Mouse (Mus musculus): Measurements from ENCODE around the gene Hist1h1a. TPM values are rescaled to one million over a fixed set of nuclear protein-coding genes. Genes with fewer than 3 reads are reported as not detected.
"Not testable (repeated sequence)": the region's sequence is repeated elsewhere in the genome, so short reads cannot be mapped to it uniquely, and the experiment has no call there.

Gene Hist1h1a
- polyA plus RNA-seq, 1 experiment from 2014 or later = 0.76 TPM

DNA sequence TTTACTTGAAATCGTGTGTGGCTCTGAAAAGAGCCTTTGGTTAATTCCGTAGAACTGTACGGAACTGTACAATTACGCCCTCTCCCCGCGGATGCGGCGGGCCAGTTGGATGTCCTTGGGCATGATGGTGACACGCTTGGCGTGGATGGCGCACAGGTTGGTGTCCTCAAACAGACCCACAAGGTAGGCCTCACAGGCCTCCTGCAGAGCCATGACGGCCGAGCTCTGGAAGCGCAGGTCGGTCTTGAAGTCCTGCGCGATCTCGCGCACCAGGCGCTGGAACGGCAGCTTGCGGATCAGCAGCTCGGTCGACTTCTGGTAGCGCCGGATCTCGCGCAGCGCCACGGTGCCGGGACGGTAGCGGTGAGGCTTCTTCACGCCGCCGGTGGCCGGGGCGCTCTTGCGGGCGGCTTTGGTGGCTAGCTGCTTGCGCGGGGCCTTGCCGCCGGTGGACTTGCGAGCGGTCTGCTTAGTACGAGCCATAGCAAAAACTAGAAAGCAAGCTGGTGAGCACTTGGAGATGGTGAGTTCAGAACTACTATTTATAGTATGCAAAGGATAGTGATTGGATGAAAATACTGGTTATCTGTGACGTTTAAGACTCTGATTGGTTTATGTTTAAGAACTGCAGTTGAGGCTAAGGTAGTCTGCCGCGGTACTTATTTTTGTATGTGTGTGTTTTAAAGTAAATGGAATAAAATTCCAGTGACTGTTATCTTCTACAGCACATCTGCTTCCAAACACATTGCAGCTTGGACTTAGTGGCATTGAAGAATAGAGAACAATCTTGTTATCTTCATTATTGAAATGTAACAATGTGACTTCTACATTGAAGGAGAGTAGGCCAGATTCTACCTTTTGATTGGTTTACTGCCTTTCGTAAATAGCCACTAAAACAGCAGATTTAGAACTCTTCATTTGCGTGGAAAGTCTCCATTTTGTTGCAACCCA lies 1.3 kb upstream of the Hist1h1a start, which contains the start of gene Hist1h3a:
Hist1h3a (minus strand) TSS at position 516 of the 951 bp plus-strand sequence.
- Histone ChIP-seq H3K4me1 (replicated peaks) (peaks cover 34% of the 10 kb centered on the region), H3K4me3 (peak within 1 kb of the TSS; percentile 68), H3K9ac (peak within 1 kb of the TSS; percentile 75), H3K4me2 (peak within 1 kb of the TSS; percentile 92), H3K27ac (peak within 1 kb of the TSS; percentile 95)
- peak; percentile 51 for ATAC-seq (replicated peaks; ENCODE audit: insufficient number of reproducible peaks, insufficient read depth, low FRiP score, low read depth)
- H3K36me3 ChIP-seq; H3K27me3 ChIP-seq; H3K9me3 ChIP-seq (replicated peaks): not testable (repeated sequence)
- WGBS = under 1% methylated on average over 29 of the region's 52 CpGs

DNA sequence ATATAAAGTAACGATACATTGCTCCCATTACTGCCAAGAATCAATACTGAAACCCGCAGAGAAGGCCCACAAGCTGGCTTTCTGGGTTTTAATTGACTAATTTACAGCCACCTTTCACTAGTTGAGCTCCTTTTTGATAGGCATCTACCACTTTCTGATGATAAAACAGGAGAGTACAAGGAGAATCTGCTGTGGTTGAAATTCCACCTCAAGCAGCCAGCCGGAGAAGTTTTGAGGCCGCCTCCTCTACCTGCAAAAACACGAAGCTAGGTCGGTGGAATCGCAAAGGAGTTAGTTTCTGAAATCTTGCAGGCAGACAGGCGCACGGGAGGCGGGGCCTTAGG lies 252 bp upstream of the Hist1h1a start:
- peak overlapping the region; percentile 68 for H3K4me3 ChIP-seq
- ATAC-seq (replicated peaks; ENCODE audit: insufficient number of reproducible peaks, insufficient read depth, low FRiP score, low read depth) = no peak
- H3K4me2 ChIP-seq = peak overlapping the region; percentile 92
- H3K36me3 ChIP-seq = no peaks in the 10 kb centered on the region
- H3K4me1 ChIP-seq (replicated peaks) = peaks cover 29% of the 10 kb centered on the region
- no peaks in the 10 kb centered on the region for H3K9me3 ChIP-seq (replicated peaks)
- H3K9ac ChIP-seq = peak overlapping the region; percentile 75
- under 1% methylated on average over 10 of the region's 10 CpGs for WGBS
- peak overlapping the region; percentile 95 for H3K27ac ChIP-seq
- H3K27me3 ChIP-seq = no peaks in the 10 kb centered on the region

DNA sequence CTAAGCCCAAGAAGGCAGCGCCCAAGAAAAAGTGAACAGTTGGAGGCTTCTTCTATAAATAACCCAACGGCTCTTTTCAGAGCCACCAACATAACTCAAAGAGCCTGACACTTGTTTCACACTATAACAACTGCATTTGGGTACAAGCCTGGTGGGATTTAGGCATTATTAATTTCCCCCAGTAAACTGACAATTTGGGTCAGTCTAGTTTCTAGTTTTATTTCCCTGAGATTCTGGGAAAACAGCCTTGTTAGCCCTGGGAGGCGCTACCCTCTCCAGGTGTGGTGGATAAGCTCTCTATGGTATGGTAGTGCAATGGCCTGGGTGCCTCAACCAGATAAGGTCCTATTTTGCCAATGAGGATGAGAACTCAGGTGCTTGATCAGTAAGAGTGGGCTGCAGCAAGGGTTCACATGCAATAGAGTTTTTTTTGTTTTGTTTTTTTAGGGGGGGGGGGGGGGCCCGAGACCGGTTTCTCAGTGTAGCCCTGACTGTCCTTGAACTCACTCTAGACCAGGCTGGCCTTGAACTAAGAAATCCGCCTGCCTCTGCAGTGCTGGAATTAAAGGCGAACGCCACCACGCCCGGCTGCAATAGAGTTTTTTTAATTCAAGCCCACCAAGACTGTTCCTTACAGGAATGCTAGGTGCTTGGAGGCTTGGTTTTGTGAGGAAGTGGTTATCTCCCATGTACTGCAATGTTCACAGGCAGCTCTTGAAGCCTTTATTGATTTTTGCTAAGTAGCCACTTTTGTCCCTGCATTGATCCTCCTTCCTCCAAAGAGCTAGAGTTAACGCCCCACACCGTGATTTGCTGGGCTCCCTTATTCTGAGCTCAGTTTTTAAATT lies 1.1 kb downstream of the Hist1h1a start:
- Histone ChIP-seq H3K27me3 (no peaks in the 10 kb centered on the region), H3K36me3 (no peaks in the 10 kb centered on the region), H3K4me3 (peak overlapping the region; percentile 68), H3K27ac (peak overlapping the region; percentile 95), H3K4me1 (replicated peaks) (peaks cover 31% of the 10 kb centered on the region), H3K4me2 (peak overlapping the region; percentile 92), H3K9me3 (replicated peaks) (no peaks in the 10 kb centered on the region), H3K9ac (peak overlapping the region; percentile 75)
- 43% methylated on average over 12 of the region's 12 CpGs for WGBS
- no peak for ATAC-seq (replicated peaks; ENCODE audit: insufficient number of reproducible peaks, insufficient read depth, low FRiP score, low read depth)

DNA sequence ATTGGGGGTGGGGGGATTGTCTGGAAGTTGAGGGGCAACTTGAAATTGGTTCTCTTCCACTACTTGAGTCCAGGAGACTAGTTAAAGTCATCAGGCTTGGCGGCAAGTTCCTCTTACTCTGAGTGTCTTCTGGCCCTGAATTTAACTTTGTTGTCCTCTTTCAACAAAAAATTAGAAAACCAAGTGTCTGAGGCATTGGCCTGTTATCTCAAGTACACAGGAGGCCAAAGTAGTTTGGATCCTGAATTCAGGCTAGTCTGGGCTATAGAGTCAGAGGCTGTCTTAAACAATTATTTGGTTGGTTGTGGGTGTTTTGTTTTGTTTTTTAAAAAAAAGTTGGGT lies 1.7 kb downstream of the Hist1h1a start:
- no peak for ATAC-seq (replicated peaks; ENCODE audit: insufficient number of reproducible peaks, insufficient read depth, low FRiP score, low read depth)
- H3K9ac ChIP-seq = no peak overlapping the region
- no peak overlapping the region for H3K4me3 ChIP-seq
- no peaks in the 10 kb centered on the region for H3K27me3 ChIP-seq
- WGBS = 81% methylated on average over 1 of the region's 1 CpGs
- no peak overlapping the region for H3K4me2 ChIP-seq
- no peak overlapping the region for H3K27ac ChIP-seq
- no peaks in the 10 kb centered on the region for H3K36me3 ChIP-seq
- H3K4me1 ChIP-seq (replicated peaks) = peaks cover 27% of the 10 kb centered on the region
- no peaks in the 10 kb centered on the region for H3K9me3 ChIP-seq (replicated peaks)

DNA sequence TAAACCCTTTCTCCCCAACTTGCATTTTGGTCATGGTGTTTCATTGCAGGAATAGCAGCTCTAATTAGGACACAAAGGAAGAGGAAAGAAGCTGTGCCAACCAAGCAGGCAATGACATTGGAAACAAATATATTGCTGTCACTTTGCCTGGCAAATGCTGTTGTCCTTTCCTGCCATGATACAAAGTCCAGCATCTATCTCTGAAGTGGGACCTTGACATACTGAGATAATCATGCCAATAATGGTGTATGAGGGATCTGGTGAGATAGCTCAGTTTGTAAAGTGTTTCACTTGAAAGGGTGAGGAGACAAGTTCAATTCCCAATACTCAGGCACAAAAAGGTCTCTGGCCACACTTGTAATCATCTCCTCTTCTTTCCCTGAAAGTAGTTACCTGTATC lies 3.3 kb downstream of the Hist1h1a start:
- no peak overlapping the region for H3K4me3 ChIP-seq
- no peaks in the 10 kb centered on the region for H3K36me3 ChIP-seq
- H3K9ac ChIP-seq = no peak overlapping the region
- H3K4me2 ChIP-seq = no peak overlapping the region
- H3K27me3 ChIP-seq = no peaks in the 10 kb centered on the region
- no peak for ATAC-seq (replicated peaks; ENCODE audit: insufficient number of reproducible peaks, insufficient read depth, low FRiP score, low read depth)
- no peaks in the 10 kb centered on the region for H3K9me3 ChIP-seq (replicated peaks)
- peaks cover 19% of the 10 kb centered on the region for H3K4me1 ChIP-seq (replicated peaks)
- no peak overlapping the region for H3K27ac ChIP-seq

DNA sequence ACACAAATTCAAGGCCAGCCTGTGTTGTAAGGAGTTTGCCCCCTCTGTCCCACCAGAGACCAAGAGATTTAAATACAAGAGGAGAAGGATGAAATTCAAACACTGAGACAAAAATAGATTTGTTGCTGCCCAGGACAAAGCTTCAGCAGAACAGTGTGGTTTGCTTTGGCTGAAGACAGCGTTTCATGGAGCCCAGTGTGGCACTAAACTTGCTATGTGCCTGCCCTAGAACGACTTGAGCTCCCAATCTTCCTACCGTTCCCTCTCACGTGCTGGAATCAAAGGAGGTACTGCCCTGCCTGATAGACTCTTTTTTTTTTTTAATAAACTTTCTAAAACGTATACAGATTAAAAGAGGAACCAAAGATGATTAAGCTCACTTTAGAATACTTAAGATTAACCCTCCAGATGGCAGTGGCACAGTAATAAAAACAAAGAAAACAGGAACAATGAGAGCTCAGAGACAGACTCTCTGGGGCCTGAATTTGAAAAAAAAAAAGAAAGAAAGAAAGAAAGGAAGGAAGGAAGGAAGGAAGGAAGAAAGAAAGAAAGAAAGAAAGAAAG lies 5.5 kb downstream of the Hist1h1a start:
- Histone ChIP-seq H3K36me3 (no peaks in the 10 kb centered on the region), H3K9me3 (replicated peaks) (no peaks in the 10 kb centered on the region), H3K4me3 (no peak overlapping the region), H3K4me1 (replicated peaks) (peaks cover 14% of the 10 kb centered on the region), H3K9ac (no peak overlapping the region), H3K4me2 (no peak overlapping the region), H3K27me3 (no peaks in the 10 kb centered on the region), H3K27ac (no peak overlapping the region)
- ATAC-seq (replicated peaks; ENCODE audit: insufficient number of reproducible peaks, insufficient read depth, low FRiP score, low read depth) = no peak
- WGBS = 39% methylated on average over 5 of the region's 5 CpGs

DNA sequence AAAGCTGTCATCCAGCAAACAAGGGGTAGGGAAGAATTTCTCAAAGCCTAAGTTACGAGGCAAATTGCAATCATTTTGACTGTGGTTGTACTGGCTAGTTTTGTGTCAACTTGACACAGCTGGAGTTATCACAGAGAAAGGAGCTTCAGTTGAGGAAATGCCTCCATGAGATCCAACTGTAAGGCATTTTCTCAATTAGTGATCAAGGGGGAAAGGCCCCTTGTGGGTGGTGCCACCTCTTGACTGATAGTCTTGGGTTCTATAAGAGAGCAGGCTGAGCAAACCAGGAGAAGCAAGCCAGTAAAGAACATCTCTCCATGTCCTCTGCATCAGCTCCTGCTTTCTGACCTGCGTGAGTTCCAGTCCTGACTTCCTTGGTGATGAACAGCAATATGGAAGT lies 6.1 kb downstream of the Hist1h1a start, which contains the start of gene Trim38:
Trim38 (plus strand) TSS at position 301 of the 400 bp plus-strand sequence.
- WGBS = 87% methylated on average over 2 of the region's 2 CpGs
- not testable (repeated sequence) for ATAC-seq (replicated peaks; ENCODE audit: insufficient number of reproducible peaks, insufficient read depth, low FRiP score, low read depth); H3K9me3 ChIP-seq (replicated peaks)

DNA sequence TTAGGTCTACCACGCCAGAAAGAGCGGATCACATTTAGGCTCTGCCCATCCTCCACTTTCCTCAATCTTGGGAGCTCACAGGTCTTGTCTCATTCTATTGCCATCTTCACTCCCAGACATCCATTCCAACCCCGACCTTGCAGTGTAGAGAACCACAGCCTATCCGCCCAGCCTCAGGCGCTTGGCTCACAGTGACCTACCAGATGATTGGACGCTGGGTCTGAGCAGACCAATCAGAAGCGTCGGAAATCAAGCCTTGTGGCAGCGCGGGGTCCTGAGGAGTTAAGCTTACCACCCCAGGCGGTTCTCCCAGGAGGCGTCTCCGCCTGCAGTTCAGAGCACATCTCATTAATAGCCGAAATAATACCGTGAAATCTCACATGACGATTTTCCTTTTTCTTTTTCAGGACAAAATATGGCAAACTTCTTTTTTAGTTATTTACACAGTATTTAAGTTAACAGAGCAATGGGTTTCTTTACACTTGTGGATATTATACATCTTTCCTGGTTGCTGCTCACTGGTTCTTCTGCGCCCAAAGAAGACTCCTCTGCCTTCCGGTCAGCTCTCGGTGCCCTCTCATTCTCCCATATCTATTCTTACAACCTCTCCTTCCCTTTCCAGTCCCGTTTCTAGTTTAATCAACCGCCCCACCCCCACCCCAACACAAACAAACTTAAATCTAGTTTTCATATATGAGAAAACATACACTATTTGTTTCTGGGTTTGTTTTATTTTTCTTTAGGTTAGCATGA lies 9.3 kb downstream of the Hist1h1a start:
- WGBS = 17% methylated on average over 21 of the region's 21 CpGs
- peak; percentile 88 for ATAC-seq (replicated peaks; ENCODE audit: insufficient number of reproducible peaks, insufficient read depth, low FRiP score, low read depth)
- Histone ChIP-seq H3K9ac (no peak overlapping the region), H3K4me3 (peak overlapping the region; percentile 24), H3K27ac (no peak overlapping the region), H3K4me2 (peak overlapping the region; percentile 57), H3K4me1 (replicated peaks) (peaks cover 8% of the 10 kb centered on the region; the same call in 1 of the 2 replicates), H3K27me3 (no peaks in the 10 kb centered on the region), H3K36me3 (no peaks in the 10 kb centered on the region), H3K9me3 (replicated peaks) (no peaks in the 10 kb centered on the region)

More for the DNA sequence above, 6.1 kb downstream of the Hist1h1a start, which contains the start of gene Trim38:
- H3K4me1 ChIP-seq (replicated peaks); H3K36me3 ChIP-seq; H3K4me3 ChIP-seq; H3K27ac ChIP-seq; H3K9ac ChIP-seq; H3K27me3 ChIP-seq; H3K4me2 ChIP-seq: not testable (repeated sequence)

DNA sequence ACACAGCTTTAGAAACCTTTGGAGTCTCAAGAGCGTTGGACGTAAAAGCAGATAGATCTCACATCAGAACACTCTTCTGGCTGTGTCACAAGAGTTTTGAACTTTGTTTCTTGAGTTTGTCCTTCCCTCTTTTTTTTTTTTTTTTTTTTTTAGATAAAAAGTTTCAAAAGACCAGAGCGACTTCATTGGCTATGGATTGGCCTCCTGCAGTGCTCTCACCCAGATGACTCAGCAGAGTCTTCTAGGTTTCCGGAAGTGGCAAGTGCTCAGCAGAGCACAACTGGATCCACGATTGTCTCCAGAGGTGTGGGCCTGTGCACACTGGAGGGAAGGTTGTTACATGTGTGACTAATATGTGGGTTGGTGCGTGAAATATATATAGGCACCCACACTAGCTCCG lies 14.9 kb downstream of the Hist1h1a start:
- no peak for ATAC-seq (replicated peaks; ENCODE audit: insufficient number of reproducible peaks, insufficient read depth, low FRiP score, low read depth)
- Histone ChIP-seq H3K4me2 (no peak overlapping the region), H3K27ac (no peak overlapping the region), H3K9ac (no peak overlapping the region), H3K9me3 (replicated peaks) (no peaks in the 10 kb centered on the region), H3K36me3 (no peaks in the 10 kb centered on the region), H3K4me3 (no peak overlapping the region), H3K4me1 (replicated peaks) (no peaks in the 10 kb centered on the region), H3K27me3 (no peaks in the 10 kb centered on the region)
- 91% methylated on average over 7 of the region's 7 CpGs for WGBS

DNA sequence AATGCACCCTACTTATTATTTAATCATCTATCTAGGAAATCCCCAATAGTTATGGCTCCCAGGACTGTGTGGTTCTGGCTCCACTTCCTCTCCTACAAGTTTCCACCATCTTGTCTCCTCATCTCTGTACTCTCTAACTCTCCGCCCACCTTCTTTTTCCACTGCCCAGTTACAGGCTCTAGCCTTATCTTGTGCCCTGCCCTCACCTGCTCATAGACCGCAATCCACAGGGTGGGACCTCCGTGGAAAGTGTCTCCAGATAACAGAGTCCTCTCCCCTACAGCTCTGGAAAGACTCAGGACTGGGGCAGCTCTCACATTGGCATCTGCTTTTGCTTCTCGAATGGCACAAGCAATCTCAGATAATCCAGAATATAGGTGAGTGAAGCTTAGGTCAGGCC lies 15.6 kb downstream of the Hist1h1a start:
- no peak for ATAC-seq (replicated peaks; ENCODE audit: insufficient number of reproducible peaks, insufficient read depth, low FRiP score, low read depth)
- Histone ChIP-seq H3K27ac (no peak overlapping the region), H3K9me3 (replicated peaks) (no peaks in the 10 kb centered on the region), H3K9ac (no peak overlapping the region), H3K4me1 (replicated peaks) (no peaks in the 10 kb centered on the region), H3K4me2 (no peak overlapping the region), H3K36me3 (no peaks in the 10 kb centered on the region), H3K4me3 (no peak overlapping the region), H3K27me3 (no peaks in the 10 kb centered on the region)
- WGBS = 57% methylated on average over 4 of the region's 4 CpGs

DNA sequence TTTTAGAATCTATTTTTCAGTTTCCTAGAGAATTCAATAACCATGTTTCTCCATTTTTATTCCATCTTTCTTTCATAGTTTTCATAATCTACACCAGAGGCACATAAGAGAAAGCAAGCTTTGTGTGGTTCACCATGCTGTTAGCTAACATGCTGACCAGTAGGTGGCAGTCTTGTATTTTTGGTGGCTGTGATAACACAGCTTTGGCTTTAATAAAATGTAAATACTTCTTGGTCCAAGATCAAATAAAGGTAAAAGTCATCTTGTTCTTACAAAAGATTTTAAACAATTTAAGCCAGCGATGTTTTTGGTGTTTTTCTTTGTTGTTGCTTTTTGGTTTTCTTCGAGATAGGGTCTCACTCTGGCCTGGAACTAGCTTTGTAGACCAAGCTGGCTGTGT lies 29.1 kb downstream of the Hist1h1a start:
- H3K9me3 ChIP-seq (replicated peaks) = no peaks in the 10 kb centered on the region
- no peak for ATAC-seq (replicated peaks; ENCODE audit: insufficient number of reproducible peaks, insufficient read depth, low FRiP score, low read depth)
- H3K9ac ChIP-seq = no peak overlapping the region
- no peaks in the 10 kb centered on the region for H3K4me1 ChIP-seq (replicated peaks)
- no peaks in the 10 kb centered on the region for H3K27me3 ChIP-seq
- no peaks in the 10 kb centered on the region for H3K36me3 ChIP-seq
- WGBS = 46% methylated on average over 2 of the region's 2 CpGs
- H3K4me3 ChIP-seq = no peak overlapping the region
- H3K4me2 ChIP-seq = no peak overlapping the region
- H3K27ac ChIP-seq = no peak overlapping the region

All from heart, embryonic 15.5 days (tissue).